9 mouse cellular contexts compared by ENCODE assay signal in the genomic region with DNA sequence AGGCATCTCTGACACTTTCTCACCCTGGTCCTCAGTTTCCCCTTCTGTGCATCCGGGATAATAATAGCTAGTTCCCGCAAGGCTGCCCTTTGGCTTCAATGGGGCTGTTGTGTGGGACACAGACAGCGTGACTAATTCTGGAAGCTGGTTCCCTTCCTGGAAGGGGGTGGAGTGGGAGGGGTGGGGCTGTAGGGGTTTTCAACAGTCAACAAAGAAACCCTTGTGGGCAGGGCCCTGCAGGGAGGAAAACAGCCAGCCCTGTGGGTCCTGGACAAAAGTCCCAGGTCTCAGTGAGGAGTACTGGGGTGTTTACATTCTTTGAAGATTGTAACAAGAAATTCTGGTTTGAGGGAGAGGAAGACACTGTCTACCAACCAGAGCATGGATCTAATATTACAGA. TPM values are rescaled to one million over a fixed set of nuclear protein-coding genes. Genes with fewer than 3 reads are reported as not detected.
A peak's percentile ranks its signal among the peaks of the same experiment; 100 is the strongest.
DNase-seq lines count a peak whose midpoint lies in the region; ATAC-seq and TF ChIP-seq lines count a peak whose summit lies in the region.
"Had no signal": no experiment of that assay in that cellular context is flagged by ENCODE, and none has a peak within 500 bp of the region (broad histone marks: within the 10 kb centered on the region; RNA-seq: fewer than 3 reads in every experiment).

No protein-coding gene starts in this region.

- DNase-seq in cerebellum, adult 2 months: peak in 1 of 2 experiments; percentile 51
- DNase-seq in cerebellum, adult 9-11 months: no peak
- DNase-seq in midbrain, embryonic 10.5 days (ENCODE audit: low spot score): no peak
- no peak for DNase-seq in liver, embryonic 11.5 days (ENCODE audit: low spot score)
- DNase-seq in cerebellum, adult 8-10 months: no peak
- no peak for DNase-seq in right cerebral cortex, postnatal 4 days

- H3K9me3 ChIP-seq in midbrain, embryonic 10.5 days (replicated peaks): peaks cover 3% of the 10 kb centered on the region; the same call in 1 of the 2 replicates
- 0 out of 2 replicates have a peak, but pooled peaks cover 3% of the 10 kb centered on the region for H3K9me3 ChIP-seq in midbrain, embryonic 13.5 days
- H3K9me3 ChIP-seq in heart, embryonic 13.5 days: no peaks in the 10 kb centered on the region
- H3K9me3 ChIP-seq in liver, embryonic 11.5 days (ENCODE audit: control insufficient read depth, low read length): no peaks in the 10 kb centered on the region

- H3K4me2 ChIP-seq in midbrain, embryonic 13.5 days (replicated peaks): no peak overlapping the region
- no peak overlapping the region for H3K4me2 ChIP-seq in heart, embryonic 13.5 days
- H3K4me2 ChIP-seq in liver, embryonic 11.5 days: no peak overlapping the region

- no peaks in the 10 kb centered on the region for H3K27me3 ChIP-seq in cerebellum, adult 2 months (ENCODE audit: control insufficient read depth, insufficient read depth, low read length)
- no peaks in the 10 kb centered on the region for H3K27me3 ChIP-seq in midbrain, embryonic 10.5 days (ENCODE audit: low read depth, poor library complexity, severe bottlenecking)
- H3K27me3 ChIP-seq in midbrain, embryonic 13.5 days: no peaks in the 10 kb centered on the region
- no peaks in the 10 kb centered on the region for H3K27me3 ChIP-seq in heart, embryonic 13.5 days (replicated peaks)
- H3K27me3 ChIP-seq in liver, embryonic 11.5 days (replicated peaks; ENCODE audit: control insufficient read depth, insufficient read depth, low read length): no peaks in the 10 kb centered on the region

- WGBS in cerebellum, adult 2 months: 47% methylated on average over 3 of the region's 3 CpGs
- 31% methylated on average over 3 of the region's 3 CpGs for WGBS in midbrain, embryonic 10.5 days
- 18% methylated on average over 3 of the region's 3 CpGs for WGBS in midbrain, embryonic 13.5 days
- 59% methylated on average over 3 of the region's 3 CpGs for WGBS in heart, embryonic 13.5 days
- 57% methylated on average over 3 of the region's 3 CpGs for WGBS in liver, embryonic 11.5 days

- no peaks in the 10 kb centered on the region for H3K36me3 ChIP-seq in midbrain, embryonic 10.5 days
- H3K36me3 ChIP-seq in midbrain, embryonic 13.5 days: no peaks in the 10 kb centered on the region
- H3K36me3 ChIP-seq in heart, embryonic 13.5 days: no peaks in the 10 kb centered on the region
- no peaks in the 10 kb centered on the region for H3K36me3 ChIP-seq in liver, embryonic 11.5 days (ENCODE audit: control insufficient read depth, insufficient read depth, low read length)

- no peak for TF ChIP-seq CTCF in cerebellum, adult 2 months (IDR thresholded peaks at IDR 0.05; ENCODE audit: borderline replicate concordance, insufficient read depth, low read depth, low read length)

- no peak for TF ChIP-seq POLR2A in cerebellum, adult 2 months (IDR thresholded peaks at IDR 0.05; ENCODE audit: borderline replicate concordance, insufficient read depth, low read length)

- H3K4me1 ChIP-seq in cerebellum, adult 2 months (ENCODE audit: control insufficient read depth, insufficient read depth, low read length): no peaks in the 10 kb centered on the region
- peaks cover 24% of the 10 kb centered on the region for H3K4me1 ChIP-seq in midbrain, embryonic 10.5 days
- H3K4me1 ChIP-seq in midbrain, embryonic 13.5 days (replicated peaks): peaks cover 13% of the 10 kb centered on the region; the same call in 1 of the 2 replicates
- peaks cover 16% of the 10 kb centered on the region; the same call in 1 of the 2 replicates for H3K4me1 ChIP-seq in heart, embryonic 13.5 days
- peaks cover 4% of the 10 kb centered on the region; the same call in 1 of the 2 replicates for H3K4me1 ChIP-seq in liver, embryonic 11.5 days (replicated peaks; ENCODE audit: control insufficient read depth, insufficient read depth, low read length)

- ATAC-seq in midbrain, embryonic 13.5 days: no peak
- ATAC-seq in heart, embryonic 13.5 days (ENCODE audit: extremely low read depth, insufficient number of reproducible peaks, low FRiP score, low TSS enrichment): no peak
- no peak for ATAC-seq in liver, embryonic 11.5 days (replicated peaks; ENCODE audit: low FRiP score)

- H3K27ac ChIP-seq in cerebellum, adult 2 months (ENCODE audit: insufficient read depth, low read length): peak overlapping the region; percentile 67; the same call in 1 of the 2 replicates
- H3K27ac ChIP-seq in midbrain, embryonic 10.5 days (replicated peaks): peak overlapping the region; percentile 55
- no peak overlapping the region for H3K27ac ChIP-seq in midbrain, embryonic 13.5 days
- H3K27ac ChIP-seq in heart, embryonic 13.5 days (replicated peaks): 0 out of 2 replicates have a peak overlapping the region, but pooled peaks have one; percentile 1
- peak overlapping the region; percentile 32; the same call in 1 of the 2 replicates for H3K27ac ChIP-seq in liver, embryonic 11.5 days (ENCODE audit: low read depth, low read length)
- H3K27ac ChIP-seq: macrophage had no signal

- no peak overlapping the region for H3K9ac ChIP-seq in midbrain, embryonic 13.5 days (replicated peaks)
- no peak overlapping the region for H3K9ac ChIP-seq in heart, embryonic 13.5 days
- H3K9ac ChIP-seq in liver, embryonic 11.5 days (ENCODE audit: low read depth, low read length): no peak overlapping the region

- H3K4me3 ChIP-seq in cerebellum, adult 2 months (replicated peaks; ENCODE audit: insufficient read depth, low read depth, low read length): no peak overlapping the region
- H3K4me3 ChIP-seq in midbrain, embryonic 10.5 days: no peak overlapping the region
- H3K4me3 ChIP-seq in midbrain, embryonic 13.5 days (replicated peaks): no peak overlapping the region
- no peak overlapping the region for H3K4me3 ChIP-seq in heart, embryonic 13.5 days
- H3K4me3 ChIP-seq in liver, embryonic 11.5 days (ENCODE audit: low read depth, low read length): no peak overlapping the region

RNA-seq across cellular contexts. Expression of a gene that starts 8.7 kb away (rescaled TPM):
- polyA plus RNA-seq in cerebellum, adult 2 months (2012; rRNA removed): 1.3 and 1.4 TPM in 2 replicates
- polyA plus RNA-seq in midbrain, embryonic 10.5 days (2016; fragmentation: Nextera tagmentation; extraction: Ambion mirVana): 3.0 and 3.4 TPM in 2 replicates
- polyA plus RNA-seq in midbrain, embryonic 13.5 days (2015; fragmentation: Nextera tagmentation; extraction: Ambion mirVana): 0.47 TPM in 1 of 2 replicates, not detected in the other
- 2.0 and 2.2 TPM in 2 replicates for polyA plus RNA-seq in heart, embryonic 13.5 days (2015; fragmentation: Nextera tagmentation; extraction: Ambion mirVana)
- 1.2 and 1.7 TPM in 2 replicates for polyA plus RNA-seq in liver, embryonic 11.5 days (2014; fragmentation: Nextera tagmentation; extraction: Ambion mirVana)
- polyA plus RNA-seq: macrophage had no signal

RNA-seq across cellular contexts. Expression of a gene that starts 26.0 kb away (rescaled TPM):
- 48.9 and 54.2 TPM in 2 replicates for polyA plus RNA-seq in cerebellum, adult 2 months (2012; rRNA removed)
- 1.1 and 1.2 TPM in 2 replicates for polyA plus RNA-seq in midbrain, embryonic 10.5 days (2016; fragmentation: Nextera tagmentation; extraction: Ambion mirVana)
- 0.16 and 0.30 TPM in 2 replicates for polyA plus RNA-seq in midbrain, embryonic 13.5 days (2015; fragmentation: Nextera tagmentation; extraction: Ambion mirVana)
- polyA plus RNA-seq in heart, embryonic 13.5 days (2015; fragmentation: Nextera tagmentation; extraction: Ambion mirVana): 0.19 and 0.21 TPM in 2 replicates
- 0.30 and 0.45 TPM in 2 replicates for polyA plus RNA-seq in liver, embryonic 11.5 days (2014; fragmentation: Nextera tagmentation; extraction: Ambion mirVana)

RNA-seq across cellular contexts. Expression of a gene that starts 28.2 kb away (rescaled TPM):
- polyA plus RNA-seq in cerebellum, adult 2 months (2012; rRNA removed): 202 and 222 TPM in 2 replicates
- 3.5 and 6.8 TPM in 2 replicates for polyA plus RNA-seq in midbrain, embryonic 10.5 days (2016; fragmentation: Nextera tagmentation; extraction: Ambion mirVana)
- 5.2 and 5.6 TPM in 2 replicates for polyA plus RNA-seq in midbrain, embryonic 13.5 days (2015; fragmentation: Nextera tagmentation; extraction: Ambion mirVana)
- polyA plus RNA-seq in heart, embryonic 13.5 days (2015; fragmentation: Nextera tagmentation; extraction: Ambion mirVana): 1,042 and 1,184 TPM in 2 replicates
- 23.5 and 35.8 TPM in 2 replicates for polyA plus RNA-seq in liver, embryonic 11.5 days (2014; fragmentation: Nextera tagmentation; extraction: Ambion mirVana)
- polyA plus RNA-seq: macrophage had no signal

RNA-seq across cellular contexts. Expression of a gene that starts 29.9 kb away (rescaled TPM):
- 9.4 and 10.8 TPM in 2 replicates for polyA plus RNA-seq in cerebellum, adult 2 months (2012; rRNA removed)
- polyA plus RNA-seq in midbrain, embryonic 10.5 days (2016; fragmentation: Nextera tagmentation; extraction: Ambion mirVana): 1.00 and 1.5 TPM in 2 replicates
- polyA plus RNA-seq in midbrain, embryonic 13.5 days (2015; fragmentation: Nextera tagmentation; extraction: Ambion mirVana): 0.18 and 0.59 TPM in 2 replicates
- 2.4 and 3.6 TPM in 2 replicates for polyA plus RNA-seq in heart, embryonic 13.5 days (2015; fragmentation: Nextera tagmentation; extraction: Ambion mirVana)
- 36.6 and 38.3 TPM in 2 replicates for polyA plus RNA-seq in liver, embryonic 11.5 days (2014; fragmentation: Nextera tagmentation; extraction: Ambion mirVana)

RNA-seq across cellular contexts. Expression of a gene that starts 33.9 kb away (rescaled TPM):
- polyA plus RNA-seq in cerebellum, adult 2 months (2012; rRNA removed): 72.5 and 99.7 TPM in 2 replicates
- 0.70 and 2.8 TPM in 2 replicates for polyA plus RNA-seq in midbrain, embryonic 10.5 days (2016; fragmentation: Nextera tagmentation; extraction: Ambion mirVana)
- polyA plus RNA-seq in midbrain, embryonic 13.5 days (2015; fragmentation: Nextera tagmentation; extraction: Ambion mirVana): 49.2 and 50.8 TPM in 2 replicates
- 2.0 and 3.6 TPM in 2 replicates for polyA plus RNA-seq in heart, embryonic 13.5 days (2015; fragmentation: Nextera tagmentation; extraction: Ambion mirVana)
- polyA plus RNA-seq in liver, embryonic 11.5 days (2014; fragmentation: Nextera tagmentation; extraction: Ambion mirVana): 1.9 and 2.6 TPM in 2 replicates
- polyA plus RNA-seq: macrophage had no signal

Comparison
In these comparisons a context has a peak if more than half of its experiments do, and no peak if none do; other contexts are left out.
1. RNA of a gene that starts 26.0 kb away (polyA plus RNA-seq): 48.9 to 54.2 TPM in cerebellum, adult 2 months; 1.1 to 1.2 TPM in midbrain, embryonic 10.5 days, 0.30 to 0.45 TPM in liver, embryonic 11.5 days, 0.19 to 0.21 TPM in heart, embryonic 13.5 days and 0.16 to 0.30 TPM in midbrain, embryonic 13.5 days; every median in the first group is over 10 times any median in the second.